Mouse (Mus musculus): Measurements from ENCODE around the gene Ahrr. TPM values are rescaled to one million over a fixed set of nuclear protein-coding genes. Genes with fewer than 3 reads are reported as not detected.

Ahrr gene
- polyA plus RNA-seq, 1 experiment from 2014 or later: 0.41 TPM

GRCm38 (mm10) chr13:74196451-74196850 is 95.7 kb downstream of the Ahrr start:
- 89% methylated on average over 3 of the region's 3 CpGs for WGBS
- peaks cover 27% of the 10 kb centered on the region for H3K36me3 ChIP-seq (ENCODE audit: control insufficient read depth, insufficient read depth, low read length)

GRCm38 (mm10) chr13:74192613-74193012 is 99.5 kb downstream of the Ahrr start:
- no peaks in the 10 kb centered on the region for H3K27me3 ChIP-seq (replicated peaks; ENCODE audit: control insufficient read depth, insufficient read depth, low read length)
- 0 out of 2 replicates have a peak, but pooled peaks have one; percentile 54 for ATAC-seq

More at GRCm38 (mm10) chr13:74196451-74196850, 95.7 kb downstream of the Ahrr start:
- Histone ChIP-seq H3K4me2 (ENCODE audit: low read length) (no peak overlapping the region), H3K27me3 (replicated peaks; ENCODE audit: control insufficient read depth, insufficient read depth, low read length) (no peaks in the 10 kb centered on the region), H3K4me3 (ENCODE audit: low read length) (no peak overlapping the region), H3K9ac (ENCODE audit: low read depth, low read length) (no peak overlapping the region), H3K4me1 (ENCODE audit: control insufficient read depth, insufficient read depth, low read depth, low read length) (no peaks in the 10 kb centered on the region), H3K9me3 (ENCODE audit: control insufficient read depth, low read length) (no peaks in the 10 kb centered on the region), H3K27ac (ENCODE audit: low read depth, low read length) (no peak overlapping the region)
- ATAC-seq: no peak

DNA sequence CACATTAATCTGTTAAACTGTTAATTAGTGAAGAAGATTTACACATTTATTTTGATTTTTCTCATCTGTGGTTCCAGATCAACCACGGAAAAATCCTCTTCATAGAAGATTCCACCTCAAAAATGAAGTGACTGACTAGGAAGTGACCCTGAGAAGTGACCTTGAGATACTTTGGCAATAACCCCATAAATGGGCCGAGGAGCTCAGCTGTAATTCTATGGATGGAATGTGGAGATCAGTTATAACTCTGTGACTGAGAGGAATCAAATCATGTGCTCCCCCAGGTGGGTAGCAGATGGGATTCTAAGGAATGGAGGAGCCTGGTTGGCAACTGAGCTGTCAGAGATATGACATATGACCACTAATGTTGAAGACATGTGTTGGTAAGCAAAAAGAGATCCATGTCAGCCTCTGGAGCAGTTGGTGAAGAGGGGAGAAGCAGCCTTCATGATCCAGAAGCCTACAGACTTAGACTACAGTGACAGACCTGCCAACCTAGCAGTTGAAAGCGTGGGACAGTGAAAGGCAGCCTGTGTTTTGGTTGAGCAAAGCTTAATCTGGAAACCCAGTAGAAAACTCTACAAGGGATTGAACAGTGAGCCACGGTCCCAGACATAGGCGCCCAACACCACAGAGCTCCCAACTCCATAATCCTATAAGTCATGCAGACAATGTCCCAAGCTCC is 109.0 kb downstream of the Ahrr start:
- Histone ChIP-seq H3K4me2 (ENCODE audit: low read length) (no peak overlapping the region), H3K36me3 (ENCODE audit: control insufficient read depth, insufficient read depth, low read length) (peaks cover 23% of the 10 kb centered on the region), H3K9ac (ENCODE audit: low read depth, low read length) (no peak overlapping the region), H3K4me1 (ENCODE audit: control insufficient read depth, insufficient read depth, low read depth, low read length) (no peaks in the 10 kb centered on the region), H3K4me3 (ENCODE audit: low read length) (no peak overlapping the region), H3K27me3 (replicated peaks; ENCODE audit: control insufficient read depth, insufficient read depth, low read length) (no peaks in the 10 kb centered on the region), H3K9me3 (ENCODE audit: control insufficient read depth, low read length) (no peaks in the 10 kb centered on the region), H3K27ac (ENCODE audit: low read depth, low read length) (no peak overlapping the region)
- WGBS: 92% methylated on average over 5 of the region's 5 CpGs
- ATAC-seq: no peak

More at GRCm38 (mm10) chr13:74192613-74193012, 99.5 kb downstream of the Ahrr start:
- H3K4me1 ChIP-seq (ENCODE audit: control insufficient read depth, insufficient read depth, low read depth, low read length): no peaks in the 10 kb centered on the region
- H3K27ac ChIP-seq (ENCODE audit: low read depth, low read length): no peak overlapping the region
- 90% methylated on average over 6 of the region's 6 CpGs for WGBS
- H3K36me3 ChIP-seq (ENCODE audit: control insufficient read depth, insufficient read depth, low read length): peaks cover 23% of the 10 kb centered on the region
- H3K4me2 ChIP-seq (ENCODE audit: low read length): no peak overlapping the region
- no peak overlapping the region for H3K4me3 ChIP-seq (ENCODE audit: low read length)
- H3K9me3 ChIP-seq (ENCODE audit: control insufficient read depth, low read length): no peaks in the 10 kb centered on the region
- H3K9ac ChIP-seq (ENCODE audit: low read depth, low read length): no peak overlapping the region

DNA sequence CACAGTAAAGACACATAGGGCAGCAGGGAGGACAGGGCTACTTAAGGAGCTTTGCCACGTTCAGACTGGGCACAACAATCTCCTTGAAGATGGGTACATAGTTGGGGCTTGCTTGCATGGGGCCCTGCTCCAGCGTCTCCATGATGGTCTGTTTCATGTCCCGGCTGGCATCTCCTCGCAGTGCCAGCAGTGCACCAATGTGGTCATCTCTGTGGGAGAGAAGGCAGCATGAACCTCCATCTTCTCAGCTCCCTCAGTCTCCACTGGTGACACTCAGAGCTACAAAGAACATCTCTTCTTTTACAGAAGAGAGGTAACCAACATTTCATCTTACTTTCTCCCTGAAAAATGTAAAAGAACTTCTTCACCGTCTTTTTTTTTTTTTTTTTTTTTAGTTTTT is 120.1 kb downstream of the Ahrr start:
- peaks cover 38% of the 10 kb centered on the region for H3K36me3 ChIP-seq (ENCODE audit: control insufficient read depth, insufficient read depth, low read length)

DNA sequence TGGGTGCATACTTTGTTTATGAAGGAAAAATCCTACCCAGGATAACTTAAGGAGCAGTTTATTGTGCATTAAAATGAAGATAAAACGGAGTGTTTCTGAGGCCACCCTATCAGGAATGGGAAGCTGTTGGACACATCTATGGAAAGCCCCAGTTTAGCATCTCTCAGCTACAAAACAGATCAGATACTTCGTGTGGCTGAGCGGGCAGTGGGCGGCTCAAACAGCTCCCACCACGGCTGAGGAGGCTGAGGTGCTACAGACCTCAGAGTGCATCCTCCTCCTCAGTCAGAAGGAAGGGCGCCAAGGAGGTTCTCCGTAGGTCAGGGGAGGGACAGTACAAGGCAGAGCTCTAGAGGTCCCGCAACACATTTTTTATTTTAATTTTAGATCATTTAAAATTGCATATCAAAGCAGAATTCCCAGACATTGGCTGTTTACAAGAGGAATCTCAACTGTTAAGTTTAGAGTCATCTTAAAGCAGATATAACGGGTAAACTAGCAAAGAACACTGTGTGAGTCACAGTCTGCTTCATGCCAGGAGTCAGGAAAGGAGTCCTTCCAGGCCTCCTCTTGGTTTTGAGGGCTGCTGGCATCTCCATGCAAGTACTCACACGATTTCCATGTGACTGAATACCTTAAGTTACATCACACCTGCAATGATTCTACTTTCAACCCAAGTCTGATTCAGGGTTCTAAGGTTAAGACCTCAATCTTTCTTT is 122.5 kb downstream of the Ahrr start:
- Histone ChIP-seq H3K36me3 (ENCODE audit: control insufficient read depth, insufficient read depth, low read length) (peaks cover 36% of the 10 kb centered on the region), H3K4me1 (ENCODE audit: control insufficient read depth, insufficient read depth, low read depth, low read length) (0 out of 2 replicates have a peak, but pooled peaks cover 3% of the 10 kb centered on the region), H3K9ac (ENCODE audit: low read depth, low read length) (no peak overlapping the region), H3K27me3 (replicated peaks; ENCODE audit: control insufficient read depth, insufficient read depth, low read length) (no peaks in the 10 kb centered on the region), H3K4me3 (ENCODE audit: low read length) (no peak overlapping the region), H3K27ac (ENCODE audit: low read depth, low read length) (no peak overlapping the region), H3K9me3 (ENCODE audit: control insufficient read depth, low read length) (no peaks in the 10 kb centered on the region), H3K4me2 (ENCODE audit: low read length) (no peak overlapping the region)
- ATAC-seq: no peak
- WGBS: 92% methylated on average over 10 of the region's 10 CpGs

More for the DNA sequence above, 120.1 kb downstream of the Ahrr start:
- no peaks in the 10 kb centered on the region for H3K27me3 ChIP-seq (replicated peaks; ENCODE audit: control insufficient read depth, insufficient read depth, low read length)
- H3K4me3 ChIP-seq (ENCODE audit: low read length): no peak overlapping the region
- ATAC-seq: no peak
- no peaks in the 10 kb centered on the region for H3K4me1 ChIP-seq (ENCODE audit: control insufficient read depth, insufficient read depth, low read depth, low read length)
- H3K27ac ChIP-seq (ENCODE audit: low read depth, low read length): no peak overlapping the region
- H3K9me3 ChIP-seq (ENCODE audit: control insufficient read depth, low read length): no peaks in the 10 kb centered on the region
- 96% methylated on average over 5 of the region's 5 CpGs for WGBS
- no peak overlapping the region for H3K9ac ChIP-seq (ENCODE audit: low read depth, low read length)
- no peak overlapping the region for H3K4me2 ChIP-seq (ENCODE audit: low read length)

GRCm38 (mm10) chr13:74167492-74167891 is 124.6 kb downstream of the Ahrr start:
- ATAC-seq: 0 out of 2 replicates have a peak, but pooled peaks have one; percentile 5
- no peaks in the 10 kb centered on the region for H3K9me3 ChIP-seq (ENCODE audit: control insufficient read depth, low read length)
- H3K27me3 ChIP-seq (replicated peaks; ENCODE audit: control insufficient read depth, insufficient read depth, low read length): no peaks in the 10 kb centered on the region
- WGBS: 93% methylated on average over 2 of the region's 2 CpGs
- 0 out of 2 replicates have a peak, but pooled peaks cover 3% of the 10 kb centered on the region for H3K4me1 ChIP-seq (ENCODE audit: control insufficient read depth, insufficient read depth, low read depth, low read length)
- H3K9ac ChIP-seq (ENCODE audit: low read depth, low read length): no peak overlapping the region
- peaks cover 21% of the 10 kb centered on the region for H3K36me3 ChIP-seq (ENCODE audit: control insufficient read depth, insufficient read depth, low read length)
- H3K4me2 ChIP-seq (ENCODE audit: low read length): no peak overlapping the region; the same call in 1 of the 2 replicates
- no peak overlapping the region for H3K27ac ChIP-seq (ENCODE audit: low read depth, low read length)
- no peak overlapping the region for H3K4me3 ChIP-seq (ENCODE audit: low read length)

DNA sequence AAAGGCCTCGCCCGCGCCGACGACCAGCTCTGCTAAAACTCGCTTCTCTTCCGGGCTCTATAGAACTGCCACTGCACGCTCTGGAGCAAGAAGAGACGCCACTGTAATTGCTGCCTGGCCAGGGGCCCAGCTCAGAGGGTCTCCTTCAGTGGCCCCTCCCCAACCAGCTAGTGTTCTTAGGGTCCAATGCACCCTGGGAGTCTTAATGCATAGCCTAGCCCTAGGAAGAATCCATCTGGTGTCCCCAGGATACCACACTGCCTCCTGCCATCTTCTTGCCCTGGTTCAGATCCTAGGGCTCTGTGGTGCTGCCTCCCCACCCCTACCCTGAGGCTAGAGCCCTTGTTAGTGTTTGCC is 125.1 kb downstream of the Ahrr start:
- Histone ChIP-seq H3K4me2 (ENCODE audit: low read length) (peak overlapping the region; percentile 69), H3K27ac (ENCODE audit: low read depth, low read length) (no peak overlapping the region), H3K9me3 (ENCODE audit: control insufficient read depth, low read length) (no peaks in the 10 kb centered on the region), H3K4me3 (ENCODE audit: low read length) (peak overlapping the region; percentile 47), H3K4me1 (ENCODE audit: control insufficient read depth, insufficient read depth, low read depth, low read length) (0 out of 2 replicates have a peak, but pooled peaks cover 3% of the 10 kb centered on the region), H3K36me3 (ENCODE audit: control insufficient read depth, insufficient read depth, low read length) (peaks cover 18% of the 10 kb centered on the region), H3K27me3 (replicated peaks; ENCODE audit: control insufficient read depth, insufficient read depth, low read length) (no peaks in the 10 kb centered on the region), H3K9ac (ENCODE audit: low read depth, low read length) (peak overlapping the region; percentile 62)
- 12% methylated on average over 9 of the region's 9 CpGs for WGBS
- peak; percentile 68 for ATAC-seq

DNA sequence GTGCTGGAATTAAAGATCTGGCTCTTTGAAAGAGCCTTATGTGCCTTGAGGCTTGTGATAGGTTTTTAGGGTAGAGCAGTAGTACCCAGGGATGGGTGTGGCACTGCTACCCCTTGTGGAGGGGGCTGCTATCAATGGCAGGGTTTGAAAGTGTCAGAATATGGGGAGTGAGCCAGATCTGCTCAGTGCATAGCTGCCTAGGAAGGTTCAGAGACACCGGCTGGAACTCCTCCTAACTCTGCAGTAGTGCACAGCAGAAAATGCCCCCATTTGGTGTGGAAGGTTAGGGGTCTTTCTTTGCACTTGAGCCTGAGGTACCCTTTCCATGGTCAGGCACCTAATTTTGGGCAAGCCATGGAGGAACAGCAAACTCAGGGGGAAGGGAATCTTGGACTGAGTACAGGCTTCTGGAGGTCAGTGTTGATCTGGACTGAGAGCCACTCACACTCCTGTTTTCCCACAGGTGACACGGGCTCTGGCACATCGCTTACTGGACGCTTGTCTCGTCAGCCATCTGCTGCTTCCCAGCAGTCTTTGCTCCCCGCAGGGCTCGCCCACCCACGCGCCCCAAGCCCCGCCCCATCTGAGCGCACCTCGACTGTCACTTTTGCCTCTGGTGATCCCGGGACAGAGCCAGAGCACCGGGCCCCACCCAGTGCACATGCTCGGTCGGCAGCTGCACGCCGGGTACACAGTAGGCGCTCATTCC is 125.6 kb downstream of the Ahrr start:
- peak overlapping the region; percentile 69 for H3K4me2 ChIP-seq (ENCODE audit: low read length)
- H3K27ac ChIP-seq (ENCODE audit: low read depth, low read length): no peak overlapping the region
- no peaks in the 10 kb centered on the region for H3K27me3 ChIP-seq (replicated peaks; ENCODE audit: control insufficient read depth, insufficient read depth, low read length)
- peak overlapping the region; percentile 62 for H3K9ac ChIP-seq (ENCODE audit: low read depth, low read length)
- no peaks in the 10 kb centered on the region for H3K9me3 ChIP-seq (ENCODE audit: control insufficient read depth, low read length)
- peak; percentile 89 for ATAC-seq
- peaks cover 13% of the 10 kb centered on the region for H3K36me3 ChIP-seq (ENCODE audit: control insufficient read depth, insufficient read depth, low read length)
- H3K4me3 ChIP-seq (ENCODE audit: low read length): peak overlapping the region; percentile 47
- 18% methylated on average over 19 of the region's 19 CpGs for WGBS
- 0 out of 2 replicates have a peak, but pooled peaks cover 3% of the 10 kb centered on the region for H3K4me1 ChIP-seq (ENCODE audit: control insufficient read depth, insufficient read depth, low read depth, low read length)

All from hindbrain, embryonic 16.5 days (tissue).